Mouse (Mus musculus): ENCODE measurements around the gene Fkbp1a. TPM values are rescaled to one million over a fixed set of nuclear protein-coding genes. Genes with fewer than 3 reads are reported as not detected.

Gene Fkbp1a
- total RNA-seq, 1 experiment from 2014 or later, result 33.6 TPM

- ATAC-seq (replicated peaks in 1 of 2; ENCODE audit: insufficient read depth in 1 of 2, low FRiP score in 2 of 2, low TSS enrichment in 1 of 2, low read depth in 1 of 2, poor library complexity in 2 of 2, severe bottlenecking in 2 of 2), result no peak
These were observed 3.6 kb upstream of the Fkbp1a start for GRCm38 (mm10) chr2:151538646-151539045.

GRCm38 (mm10) chr2:151543063-151543895 lies 996 bp downstream of the Fkbp1a start:
- ATAC-seq (replicated peaks in 1 of 2; ENCODE audit: insufficient read depth in 1 of 2, low FRiP score in 2 of 2, low TSS enrichment in 1 of 2, low read depth in 1 of 2, poor library complexity in 2 of 2, severe bottlenecking in 2 of 2), result no peak; a peak in 1 of 4 replicates

GRCm38 (mm10) chr2:151544673-151545072 lies 2.4 kb downstream of the Fkbp1a start:
- ATAC-seq (replicated peaks in 1 of 2; ENCODE audit: insufficient read depth in 1 of 2, low FRiP score in 2 of 2, low TSS enrichment in 1 of 2, low read depth in 1 of 2, poor library complexity in 2 of 2, severe bottlenecking in 2 of 2), result no peak

GRCm38 (mm10) chr2:151546571-151546970 lies 4.3 kb downstream of the Fkbp1a start:
- no peak for ATAC-seq (replicated peaks in 1 of 2; ENCODE audit: insufficient read depth in 1 of 2, low FRiP score in 2 of 2, low TSS enrichment in 1 of 2, low read depth in 1 of 2, poor library complexity in 2 of 2, severe bottlenecking in 2 of 2)

GRCm38 (mm10) chr2:151549615-151550121 lies 7.4 kb downstream of the Fkbp1a start:
- ATAC-seq (replicated peaks in 1 of 2; ENCODE audit: insufficient read depth in 1 of 2, low FRiP score in 2 of 2, low TSS enrichment in 1 of 2, low read depth in 1 of 2, poor library complexity in 2 of 2, severe bottlenecking in 2 of 2), result no peak

GRCm38 (mm10) chr2:151562930-151563921 lies 20.9 kb downstream of the Fkbp1a start:
- ATAC-seq (replicated peaks in 1 of 2; ENCODE audit: insufficient read depth in 1 of 2, low FRiP score in 2 of 2, low TSS enrichment in 1 of 2, low read depth in 1 of 2, poor library complexity in 2 of 2, severe bottlenecking in 2 of 2), result peak; percentile 72 to 74

GRCm38 (mm10) chr2:151564006-151564405 lies 21.7 kb downstream of the Fkbp1a start:
- no peak for ATAC-seq (replicated peaks in 1 of 2; ENCODE audit: insufficient read depth in 1 of 2, low FRiP score in 2 of 2, low TSS enrichment in 1 of 2, low read depth in 1 of 2, poor library complexity in 2 of 2, severe bottlenecking in 2 of 2)

- ATAC-seq (replicated peaks in 1 of 2; ENCODE audit: insufficient read depth in 1 of 2, low FRiP score in 2 of 2, low TSS enrichment in 1 of 2, low read depth in 1 of 2, poor library complexity in 2 of 2, severe bottlenecking in 2 of 2), result no peak
These were observed 22.7 kb downstream of the Fkbp1a start for GRCm38 (mm10) chr2:151564986-151565385.

- no peak for ATAC-seq (replicated peaks in 1 of 2; ENCODE audit: insufficient read depth in 1 of 2, low FRiP score in 2 of 2, low TSS enrichment in 1 of 2, low read depth in 1 of 2, poor library complexity in 2 of 2, severe bottlenecking in 2 of 2)
These were observed 24.6 kb downstream of the Fkbp1a start for GRCm38 (mm10) chr2:151566856-151567255.

- ATAC-seq (replicated peaks in 1 of 2; ENCODE audit: insufficient read depth in 1 of 2, low FRiP score in 2 of 2, low TSS enrichment in 1 of 2, low read depth in 1 of 2, poor library complexity in 2 of 2, severe bottlenecking in 2 of 2), result no peak
These were observed 27.2 kb downstream of the Fkbp1a start for GRCm38 (mm10) chr2:151569452-151569851.

GRCm38 (mm10) chr2:151571873-151572700 lies 29.8 kb downstream of the Fkbp1a start, which contains the start of gene Sdcbp2:
TSS of gene Sdcbp2 (plus strand) at chr2:151572622.
- no peak for ATAC-seq (replicated peaks in 1 of 2; ENCODE audit: insufficient read depth in 1 of 2, low FRiP score in 2 of 2, low TSS enrichment in 1 of 2, low read depth in 1 of 2, poor library complexity in 2 of 2, severe bottlenecking in 2 of 2)

GRCm38 (mm10) chr2:151573667-151574066 lies 31.4 kb downstream of the Fkbp1a start:
- ATAC-seq (replicated peaks in 1 of 2; ENCODE audit: insufficient read depth in 1 of 2, low FRiP score in 2 of 2, low TSS enrichment in 1 of 2, low read depth in 1 of 2, poor library complexity in 2 of 2, severe bottlenecking in 2 of 2), result no peak

- ATAC-seq (replicated peaks in 1 of 2; ENCODE audit: insufficient read depth in 1 of 2, low FRiP score in 2 of 2, low TSS enrichment in 1 of 2, low read depth in 1 of 2, poor library complexity in 2 of 2, severe bottlenecking in 2 of 2), result no peak
These were observed 32.3 kb downstream of the Fkbp1a start for GRCm38 (mm10) chr2:151574607-151575006.

- ATAC-seq (replicated peaks in 1 of 2; ENCODE audit: insufficient read depth in 1 of 2, low FRiP score in 2 of 2, low TSS enrichment in 1 of 2, low read depth in 1 of 2, poor library complexity in 2 of 2, severe bottlenecking in 2 of 2), result peak; percentile 43 to 66; a peak in 3 of 4 replicates
These were observed 32.9 kb downstream of the Fkbp1a start for GRCm38 (mm10) chr2:151575119-151575698.

- ATAC-seq (replicated peaks in 1 of 2; ENCODE audit: insufficient read depth in 1 of 2, low FRiP score in 2 of 2, low TSS enrichment in 1 of 2, low read depth in 1 of 2, poor library complexity in 2 of 2, severe bottlenecking in 2 of 2), result peak; percentile 65 to 73
These were observed 33.6 kb downstream of the Fkbp1a start for GRCm38 (mm10) chr2:151575699-151576389.

- ATAC-seq (replicated peaks in 1 of 2; ENCODE audit: insufficient read depth in 1 of 2, low FRiP score in 2 of 2, low TSS enrichment in 1 of 2, low read depth in 1 of 2, poor library complexity in 2 of 2, severe bottlenecking in 2 of 2), result no peak
These were observed 36.9 kb downstream of the Fkbp1a start for GRCm38 (mm10) chr2:151579183-151579582.

Measured in hematopoietic stem cell, adult 5-6 weeks (primary cell).